In the genomic region with DNA sequence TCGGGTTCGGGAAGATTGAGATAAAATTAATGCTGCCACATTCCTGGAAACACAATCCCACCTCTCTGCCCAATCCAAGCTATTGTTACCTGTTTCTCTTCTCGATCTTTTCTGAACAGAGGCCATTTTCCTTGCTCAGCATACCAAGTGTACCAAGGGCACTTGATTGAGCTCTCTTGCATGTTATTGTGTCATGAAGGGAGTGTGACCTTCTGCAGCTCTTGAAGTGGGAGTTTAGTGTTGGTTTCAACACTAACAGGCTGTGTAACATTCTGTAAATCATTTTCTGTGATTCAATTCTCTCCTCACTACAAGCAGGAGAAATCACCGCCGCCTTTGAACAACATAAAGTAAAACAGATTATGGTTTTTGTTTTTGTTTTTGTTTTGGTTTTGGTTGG, we compare ENCODE assay signal across 29 mouse cellular contexts. TPM values are rescaled to one million over a fixed set of nuclear protein-coding genes. Genes with fewer than 3 reads are reported as not detected.
"Had no signal": no experiment of that assay in that cellular context is flagged by ENCODE, and none has a peak within 500 bp of the region (broad histone marks: within the 10 kb centered on the region; RNA-seq: fewer than 3 reads in every experiment).

No protein-coding gene starts in this region.

- H3K4me3 ChIP-seq: gastrocnemius, adult 2 months; heart, embryonic 10.5 days; heart, embryonic 12.5 days; hindbrain, embryonic 10.5 days; hindbrain, embryonic 12.5 days; intestine, embryonic 15.5 days; layer of hippocampus, adult 2 months; left cerebral cortex, adult 2 months; limb, embryonic 10.5 days; limb, embryonic 12.5 days had no signal

- H3K36me3 ChIP-seq: heart, embryonic 10.5 days; heart, embryonic 12.5 days; hindbrain, embryonic 10.5 days; hindbrain, embryonic 12.5 days; intestine, embryonic 15.5 days; limb, embryonic 10.5 days; limb, embryonic 12.5 days had no signal

- H3K4me2 ChIP-seq: heart, embryonic 12.5 days; hindbrain, embryonic 12.5 days; hindbrain, embryonic 14.5 days; intestine, embryonic 15.5 days; limb, embryonic 12.5 days; liver, embryonic 11.5 days had no signal

- H3K9ac ChIP-seq: heart, embryonic 12.5 days; hindbrain, embryonic 12.5 days; hindbrain, embryonic 14.5 days; intestine, embryonic 15.5 days; limb, embryonic 12.5 days had no signal

- H3K9me3 ChIP-seq: heart, embryonic 10.5 days; heart, embryonic 12.5 days; hindbrain, embryonic 10.5 days; hindbrain, embryonic 12.5 days; intestine, embryonic 15.5 days; limb, embryonic 10.5 days; limb, embryonic 12.5 days had no signal

- H3K27ac ChIP-seq: gastrocnemius, adult 2 months; heart, embryonic 10.5 days; hindbrain, embryonic 10.5 days; hindbrain, embryonic 12.5 days; hindbrain, embryonic 14.5 days; intestine, embryonic 15.5 days; layer of hippocampus, adult 2 months; left cerebral cortex, adult 2 months; limb, embryonic 10.5 days; limb, embryonic 12.5 days had no signal

- H3K4me1 ChIP-seq: heart, embryonic 10.5 days; heart, embryonic 12.5 days; hindbrain, embryonic 10.5 days; hindbrain, embryonic 12.5 days; intestine, embryonic 15.5 days had no signal

- DNase-seq: gastrocnemius, adult 2 months; gastrocnemius, postnatal 10 days; gastrocnemius, postnatal 25 days; heart, adult 18-20 months; heart, postnatal 10 days; heart, postnatal 4 days; kidney, adult 2 months; kidney, adult 9 months; kidney, postnatal 25 days; kidney, postnatal 4 days; liver had no signal

- H3K27me3 ChIP-seq: heart, embryonic 12.5 days; hindbrain, embryonic 12.5 days; intestine, embryonic 15.5 days; limb, embryonic 12.5 days had no signal

- ATAC-seq: hindbrain, embryonic 16.5 days; inflammation-experienced regulatory T-cells, adult 6 months; intestine, embryonic 15.5 days; intestine, postnatal 0 days had no signal

RNA-seq across cellular contexts. Expression of gene Tmem207, which starts 47.6 kb away (rescaled TPM):
- polyA plus RNA-seq: frontal cortex, adult 2 months; heart, embryonic 10.5 days; heart, embryonic 12.5 days; heart, embryonic 14.5 days; heart, embryonic 16.5 days; hindbrain, embryonic 12.5 days; hindbrain, embryonic 16.5 days; inflammation-experienced regulatory T-cells, adult 6 months; intestine, embryonic 15.5 days; intestine, postnatal 0 days; limb, embryonic 10.5 days; limb, embryonic 12.5 days; limb, embryonic 14.5 days; liver, embryonic 11.5 days had no signal
